Mouse (Mus musculus) intestine, postnatal 0 days (tissue): ENCODE measurements around the gene Tekt5. TPM values are rescaled to one million over a fixed set of nuclear protein-coding genes. Genes with fewer than 3 reads are reported as not detected.

Source experiments
- ATAC-seq: fragments of 200-750 bp; cut with Nextera tagmentation; 2 replicates; pipeline ENCODE4 v1.8.0; 2017; ENCODE audit warnings: mild to moderate bottlenecking, moderate TSS enrichment, moderate library complexity
- H3K27ac ChIP-seq: fragments of 300-500 bp; sonication (generic); 2 replicates; pipeline ENCODE4 v1.5.1; 2014; ENCODE audit warnings: mild to moderate bottlenecking, low read depth, low read length, moderate library complexity
- H3K27me3 ChIP-seq: fragments of 300-500 bp; sonication (generic); replicated peaks from 2 replicates; pipeline ENCODE4 v1.6.1; 2014; ENCODE audit warnings: low read length, mixed read lengths; ENCODE audit not compliant: control insufficient read depth, insufficient read depth
- H3K36me3 ChIP-seq: fragments of 300-500 bp; sonication (generic); 2 replicates; pipeline ENCODE4 v1.6.1; 2014; ENCODE audit warnings: mild to moderate bottlenecking, moderate library complexity; ENCODE audit not compliant: control insufficient read depth, insufficient read depth
- H3K4me1 ChIP-seq: fragments of 300-500 bp; sonication (generic); replicated peaks from 2 replicates; pipeline ENCODE4 v1.6.1; 2014; ENCODE audit warnings: antibody characterized with exemption, low read length, mixed read lengths; ENCODE audit not compliant: control insufficient read depth, insufficient read depth
- H3K4me2 ChIP-seq: fragments of 300-500 bp; sonication (generic); replicated peaks from 2 replicates; pipeline ENCODE4 v1.6.1; 2014; ENCODE audit warnings: low read depth, mild to moderate bottlenecking, moderate library complexity
- H3K4me3 ChIP-seq: fragments of 300-500 bp; sonication (generic); 2 replicates; pipeline ENCODE4 v1.5.1; 2014; ENCODE audit warnings: low read depth, low read length
- H3K9ac ChIP-seq: fragments of 300-500 bp; sonication (generic); 2 replicates; pipeline ENCODE4 v1.6.1; 2014; ENCODE audit warnings: mild to moderate bottlenecking, low read depth, low read length
- H3K9me3 ChIP-seq: fragments of 300-500 bp; sonication (generic); 2 replicates; pipeline ENCODE4 v1.6.1; 2016; ENCODE audit warnings: mixed run types; ENCODE audit not compliant: control insufficient read depth
- CTCF ChIP-seq: sonication (generic); IDR thresholded peaks from 2 replicates; pipeline ENCODE4 v1.5.1; 2016; ENCODE audit warnings: low read depth, mild to moderate bottlenecking, control low read depth, antibody characterized with exemption, moderate library complexity
- WGBS: fragments of 180-500 bp; shearing (Covaris S2); extraction: QIAGEN DNeasy Blood & Tissue Kit; methylation state at CpG from one replicate; pipeline ENCODE4 v1.1.7; 2014; 5-methylcytosine and 5-hydroxymethylcytosine counted together
- polyA plus RNA-seq: library from polyadenylated mRNA; unstranded; fragments of >200 nt; fragmentation: Nextera tagmentation; extraction: Ambion mirVana; gene quantifications from 2 replicates; pipeline ENCODE4 v1.2.1, GENCODE M21; 2015

Tekt5 gene
- polyA plus RNA-seq, 1 experiment from 2014 or later = 0.26 TPM

GRCm38 (mm10) chr16:10347551-10347950 is 47.7 kb downstream of the Tekt5 start:
- H3K4me1 ChIP-seq = 0 out of 2 replicates have a peak, but pooled peaks cover 4% of the 10 kb centered on the region
- H3K4me3 ChIP-seq = no peak overlapping the region
- no peak for ATAC-seq
- no peak overlapping the region for H3K9ac ChIP-seq
- no peaks in the 10 kb centered on the region for H3K27me3 ChIP-seq
- TF ChIP-seq CTCF = no peak
- 81% methylated on average over 7 of the region's 7 CpGs for WGBS
- H3K36me3 ChIP-seq = no peaks in the 10 kb centered on the region
- H3K4me2 ChIP-seq = no peak overlapping the region
- no peak overlapping the region for H3K27ac ChIP-seq
- H3K9me3 ChIP-seq = no peaks in the 10 kb centered on the region

GRCm38 (mm10) chr16:10341110-10341509 is 54.2 kb downstream of the Tekt5 start:
- Histone ChIP-seq H3K4me1 (0 out of 2 replicates have a peak, but pooled peaks cover 2% of the 10 kb centered on the region), H3K27me3 (no peaks in the 10 kb centered on the region), H3K4me2 (no peak overlapping the region), H3K36me3 (no peaks in the 10 kb centered on the region), H3K9me3 (no peaks in the 10 kb centered on the region), H3K9ac (no peak overlapping the region), H3K4me3 (no peak overlapping the region), H3K27ac (no peak overlapping the region)
- no peak for TF ChIP-seq CTCF
- WGBS = 72% methylated on average over 4 of the region's 4 CpGs
- no peak for ATAC-seq

- 90% methylated on average over 10 of the region's 10 CpGs for WGBS
- H3K27me3 ChIP-seq = no peaks in the 10 kb centered on the region
- ATAC-seq = no peak
Measured at GRCm38 (mm10) chr16:10339930-10340329, 55.4 kb downstream of the Tekt5 start.

DNA sequence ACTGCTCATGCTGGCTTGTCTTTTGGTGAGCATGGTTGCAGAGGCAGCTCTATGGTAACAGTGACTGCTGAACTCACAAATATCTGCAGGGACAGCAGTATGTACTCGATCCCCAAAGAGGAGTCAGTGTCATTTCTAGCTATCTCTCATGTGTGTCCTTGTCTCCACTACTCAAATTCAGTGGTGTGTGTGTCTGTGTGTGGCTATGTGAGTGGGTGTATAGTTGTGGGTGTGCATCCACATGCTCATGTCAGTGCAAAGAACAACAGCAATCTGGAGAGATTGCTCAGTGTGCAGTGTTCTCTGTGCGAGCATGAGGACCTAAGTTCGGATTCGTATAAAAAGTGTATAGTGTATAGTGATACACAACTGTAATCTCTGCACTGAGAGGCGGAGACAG is 56.7 kb downstream of the Tekt5 start:
- no peak for TF ChIP-seq CTCF
- Histone ChIP-seq H3K27me3 (no peaks in the 10 kb centered on the region), H3K9ac (no peak overlapping the region), H3K4me1 (0 out of 2 replicates have a peak, but pooled peaks cover 2% of the 10 kb centered on the region), H3K36me3 (no peaks in the 10 kb centered on the region), H3K27ac (no peak overlapping the region), H3K4me2 (no peak overlapping the region), H3K4me3 (no peak overlapping the region), H3K9me3 (no peaks in the 10 kb centered on the region)
- ATAC-seq = no peak
- WGBS = 86% methylated on average over 5 of the region's 5 CpGs

More at GRCm38 (mm10) chr16:10339930-10340329, 55.4 kb downstream of the Tekt5 start:
- Histone ChIP-seq H3K4me3 (no peak overlapping the region), H3K9ac (no peak overlapping the region), H3K4me2 (no peak overlapping the region), H3K4me1 (0 out of 2 replicates have a peak, but pooled peaks cover 2% of the 10 kb centered on the region), H3K27ac (no peak overlapping the region), H3K9me3 (no peaks in the 10 kb centered on the region), H3K36me3 (no peaks in the 10 kb centered on the region)
- no peak for TF ChIP-seq CTCF

DNA sequence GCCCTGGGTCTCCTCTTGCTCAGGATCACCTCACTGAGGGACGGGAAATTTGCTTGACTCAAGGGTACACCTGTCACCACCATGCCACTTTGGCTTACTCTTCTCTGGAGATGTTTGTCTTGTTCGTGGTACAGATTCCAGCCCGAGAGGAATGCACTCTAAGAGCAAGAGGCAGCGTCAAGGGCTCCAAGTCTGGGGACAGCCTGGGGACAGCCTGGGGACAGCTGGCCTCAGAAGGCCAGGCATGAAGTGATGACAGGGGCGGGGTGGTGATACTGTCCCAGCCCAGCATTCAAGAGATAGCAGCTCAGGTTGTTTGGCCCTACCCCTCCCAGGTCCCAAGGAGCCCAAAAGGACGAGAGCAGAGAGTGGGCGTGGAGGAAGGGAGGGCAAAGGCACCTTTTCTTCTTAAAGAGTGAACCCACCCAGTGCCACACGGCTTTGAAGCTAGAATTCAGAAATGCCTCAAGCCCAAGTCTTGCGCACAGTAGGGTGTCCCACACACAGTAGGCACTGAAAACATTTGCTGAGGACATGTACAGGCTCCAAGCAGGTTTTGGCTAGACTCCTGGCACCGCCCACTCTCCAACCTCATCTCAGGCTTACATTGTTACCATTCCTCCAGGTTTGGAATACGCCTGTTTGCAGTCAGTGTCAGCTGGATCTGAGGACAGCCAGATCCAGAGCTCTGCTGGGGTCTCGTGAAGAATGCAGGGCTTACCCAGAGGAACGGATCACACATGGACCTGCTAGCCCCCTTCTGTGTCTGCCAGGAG is 57.7 kb downstream of the Tekt5 start:
- TF ChIP-seq CTCF = no peak
- no peak for ATAC-seq
- Histone ChIP-seq H3K4me1 (0 out of 2 replicates have a peak, but pooled peaks cover 2% of the 10 kb centered on the region), H3K4me3 (no peak overlapping the region), H3K9me3 (no peaks in the 10 kb centered on the region), H3K27me3 (no peaks in the 10 kb centered on the region), H3K9ac (no peak overlapping the region), H3K4me2 (no peak overlapping the region), H3K36me3 (no peaks in the 10 kb centered on the region), H3K27ac (no peak overlapping the region)
- WGBS = 72% methylated on average over 13 of the region's 13 CpGs

DNA sequence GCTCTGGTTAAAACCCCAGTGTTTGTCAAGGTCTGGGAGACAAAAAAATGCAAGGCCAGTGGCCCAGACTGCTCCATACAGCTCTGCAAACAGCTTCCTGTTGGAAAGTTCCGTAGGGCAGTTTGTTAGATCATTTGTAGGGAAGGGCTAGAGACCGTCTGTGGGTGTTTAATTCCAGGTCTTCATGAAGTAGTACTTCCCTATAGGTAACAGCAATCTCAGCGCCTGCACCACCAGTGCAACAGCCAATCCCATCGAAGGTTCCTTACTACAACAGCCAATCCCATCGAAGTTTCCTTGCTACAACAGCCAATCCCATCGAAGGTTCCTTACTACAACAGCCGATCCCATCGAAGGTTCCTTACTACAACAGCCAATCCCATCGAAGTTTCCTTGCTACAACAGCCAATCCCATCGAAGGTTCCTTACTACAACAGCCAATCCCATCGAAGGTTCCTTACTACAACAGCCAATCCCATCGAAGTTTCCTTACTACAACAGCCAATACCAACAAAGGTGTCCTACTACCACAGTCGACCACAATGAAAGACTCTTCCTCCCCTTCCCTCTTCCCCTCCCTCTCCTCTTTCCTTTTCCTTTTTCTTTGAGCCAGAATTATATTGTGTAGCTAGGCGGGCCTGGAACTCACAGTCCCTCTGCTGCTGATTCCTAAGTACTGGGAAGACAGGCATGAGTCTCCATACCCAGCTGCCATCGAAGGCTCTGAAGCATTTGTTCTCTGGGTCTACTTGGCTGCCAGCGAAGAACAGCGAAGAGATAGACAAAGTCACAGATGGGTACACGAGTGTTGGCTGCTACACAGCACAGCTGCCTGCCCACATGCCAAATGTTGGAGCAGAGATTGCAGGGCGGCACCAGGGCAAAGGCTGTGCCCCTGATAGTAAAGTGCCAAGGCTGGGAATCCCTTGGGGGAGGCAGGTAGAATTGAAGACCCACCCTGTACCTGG is 58.6 kb downstream of the Tekt5 start:
- Histone ChIP-seq H3K36me3 (no peaks in the 10 kb centered on the region), H3K4me2 (no peak overlapping the region), H3K4me1 (0 out of 2 replicates have a peak, but pooled peaks cover 2% of the 10 kb centered on the region), H3K9me3 (no peaks in the 10 kb centered on the region), H3K9ac (no peak overlapping the region), H3K4me3 (no peak overlapping the region), H3K27me3 (no peaks in the 10 kb centered on the region), H3K27ac (no peak overlapping the region)
- no peak for ATAC-seq
- TF ChIP-seq CTCF = no peak
- 91% methylated on average over 19 of the region's 19 CpGs for WGBS
